Mouse (Mus musculus): ENCODE results near the gene Fndc3a. TPM values are rescaled to one million over a fixed set of nuclear protein-coding genes. Genes with fewer than 3 reads are reported as not detected.

Gene Fndc3a
- polyA plus RNA-seq, 1 experiment from 2014 or later = 74.6 TPM

- H3K27ac ChIP-seq = no peak overlapping the region
- no peaks in the 10 kb centered on the region for H3K36me3 ChIP-seq (ENCODE audit: inconsistent target)
- WGBS (ENCODE audit: missing documents) = 100% methylated on average over 3 of the region's 3 CpGs
- H3K79me2 ChIP-seq (ENCODE audit: inconsistent target) = no peaks in the 10 kb centered on the region
- no peak overlapping the region for H3K4me3 ChIP-seq (ENCODE audit: inconsistent target)
Observed at GRCm38 (mm10) chr14:72490367-72490766, 219.4 kb downstream of the Fndc3a start.

Other genes with a start within 250 kb of the Fndc3a start
- not detected in 3 replicates for gene Gm9195, start 218.2 kb downstream of the Fndc3a start, polyA plus RNA-seq (2018)

All from macrophage (primary cell).